Mouse (Mus musculus) heart, embryonic 12.5 days (tissue): ENCODE measurements around the gene Stx19. TPM values are rescaled to one million over a fixed set of nuclear protein-coding genes. Genes with fewer than 3 reads are reported as not detected.

Source experiments
- ATAC-seq: fragments of 200-750 bp; cut with Nextera tagmentation; 2 replicates; pipeline ENCODE4 v1.8.0; 2017; ENCODE audit warnings: moderate TSS enrichment, moderate library complexity; ENCODE audit not compliant: insufficient number of reproducible peaks, low FRiP score
- H3K27ac ChIP-seq: fragments of 300-500 bp; sonication (generic); 2 replicates; pipeline ENCODE4 v1.5.1; 2016; ENCODE audit warnings: mild to moderate bottlenecking, moderate library complexity; ENCODE audit not compliant: poor library complexity, severe bottlenecking
- H3K27me3 ChIP-seq: fragments of 300-500 bp; sonication (generic); replicated peaks from 2 replicates; pipeline ENCODE4 v1.6.1; 2016; ENCODE audit warnings: mild to moderate bottlenecking, moderate library complexity
- H3K36me3 ChIP-seq: fragments of 300-500 bp; sonication (generic); 2 replicates; pipeline ENCODE4 v1.6.1; 2016; ENCODE audit warnings: mild to moderate bottlenecking, moderate library complexity
- H3K4me1 ChIP-seq: fragments of 300-500 bp; sonication (generic); replicated peaks from 2 replicates; pipeline ENCODE4 v1.6.1; 2016; ENCODE audit warnings: mild to moderate bottlenecking
- H3K4me2 ChIP-seq: fragments of 300-500 bp; sonication (generic); 2 replicates; pipeline ENCODE4 v1.6.1; 2016; ENCODE audit warnings: mild to moderate bottlenecking, moderate library complexity
- H3K4me3 ChIP-seq: fragments of 300-500 bp; sonication (generic); 2 replicates; pipeline ENCODE4 v1.5.1; 2016; ENCODE audit warnings: mild to moderate bottlenecking
- H3K9ac ChIP-seq: fragments of 300-500 bp; sonication (generic); 2 replicates; pipeline ENCODE4 v1.6.1; 2016; ENCODE audit warnings: mild to moderate bottlenecking, moderate library complexity
- H3K9me3 ChIP-seq: fragments of 300-500 bp; sonication (generic); replicated peaks from 2 replicates; pipeline ENCODE4 v1.6.1; 2016; ENCODE audit warnings: mild to moderate bottlenecking, moderate library complexity
- WGBS: fragments of 180-500 bp; shearing (Covaris S2); methylation state at CpG from one replicate; pipeline ENCODE4 v1.1.7; 2016; 5-methylcytosine and 5-hydroxymethylcytosine counted together
- polyA plus RNA-seq: library from polyadenylated mRNA; unstranded; fragments of >200 nt; fragmentation: Nextera tagmentation; extraction: Ambion mirVana; gene quantifications from 2 replicates; pipeline ENCODE4 v1.2.1, GENCODE M21; 2016

The Stx19 gene
- polyA plus RNA-seq, 1 experiment from 2014 or later = 0.24 TPM

- H3K4me1 ChIP-seq = no peaks in the 10 kb centered on the region
- no peaks in the 10 kb centered on the region for H3K27me3 ChIP-seq
- H3K9me3 ChIP-seq = no peaks in the 10 kb centered on the region
- no peak for ATAC-seq
- WGBS = 83% methylated on average over 3 of the region's 3 CpGs
- H3K9ac ChIP-seq = no peak overlapping the region
- H3K4me3 ChIP-seq = no peak overlapping the region
- no peak overlapping the region for H3K4me2 ChIP-seq
- H3K36me3 ChIP-seq = no peaks in the 10 kb centered on the region
- no peak overlapping the region for H3K27ac ChIP-seq
Measured at GRCm38 (mm10) chr16:62852464-62853252, 38.2 kb downstream of the Stx19 start.

GRCm38 (mm10) chr16:62853611-62854126, 39.2 kb downstream of the Stx19 start:
- Histone ChIP-seq H3K27me3 (no peaks in the 10 kb centered on the region), H3K36me3 (no peaks in the 10 kb centered on the region), H3K27ac (peak overlapping the region; percentile 35), H3K4me2 (peak overlapping the region; percentile 79), H3K9ac (peak overlapping the region; percentile 79), H3K4me3 (peak overlapping the region; percentile 66), H3K4me1 (no peaks in the 10 kb centered on the region), H3K9me3 (no peaks in the 10 kb centered on the region)
- 18% methylated on average over 3 of the region's 3 CpGs for WGBS
- peak; percentile 58 for ATAC-seq

GRCm38 (mm10) chr16:62854191-62855068, 40.0 kb downstream of the Stx19 start, which contains the start of gene Pros1:
Gene Pros1, plus strand, starts transcription at chr16:62854307.
- Histone ChIP-seq H3K36me3 (no peaks in the 10 kb centered on the region), H3K4me3 (peak within 1 kb of the TSS; percentile 66), H3K9ac (peak within 1 kb of the TSS; percentile 79), H3K4me1 (no peaks in the 10 kb centered on the region), H3K27me3 (no peaks in the 10 kb centered on the region), H3K4me2 (peak within 1 kb of the TSS; percentile 79), H3K9me3 (no peaks in the 10 kb centered on the region), H3K27ac (peak within 1 kb of the TSS; percentile 35)
- ATAC-seq = peak; percentile 96
- 3% methylated on average over 42 of the region's 42 CpGs for WGBS

GRCm38 (mm10) chr16:62855385-62855784, 40.9 kb downstream of the Stx19 start:
- no peak overlapping the region for H3K27ac ChIP-seq
- no peak for ATAC-seq
- H3K4me2 ChIP-seq = peak overlapping the region; percentile 36

GRCm38 (mm10) chr16:62856273-62856672, 41.8 kb downstream of the Stx19 start:
- H3K9me3 ChIP-seq = no peaks in the 10 kb centered on the region
- no peak overlapping the region for H3K27ac ChIP-seq
- H3K4me3 ChIP-seq = no peak overlapping the region
- H3K9ac ChIP-seq = no peak overlapping the region
- WGBS = 83% methylated on average over 2 of the region's 2 CpGs
- no peak overlapping the region for H3K4me2 ChIP-seq
- no peak for ATAC-seq
- H3K27me3 ChIP-seq = no peaks in the 10 kb centered on the region
- H3K4me1 ChIP-seq = no peaks in the 10 kb centered on the region
- H3K36me3 ChIP-seq = no peaks in the 10 kb centered on the region

More at GRCm38 (mm10) chr16:62855385-62855784, 40.9 kb downstream of the Stx19 start:
- H3K27me3 ChIP-seq = no peaks in the 10 kb centered on the region
- H3K4me3 ChIP-seq = no peak overlapping the region
- no peaks in the 10 kb centered on the region for H3K4me1 ChIP-seq
- no peaks in the 10 kb centered on the region for H3K36me3 ChIP-seq
- WGBS = 62% methylated on average over 6 of the region's 6 CpGs
- H3K9ac ChIP-seq = no peak overlapping the region
- no peaks in the 10 kb centered on the region for H3K9me3 ChIP-seq

- Histone ChIP-seq H3K27me3 (no peaks in the 10 kb centered on the region), H3K4me2 (no peak overlapping the region), H3K9ac (no peak overlapping the region), H3K27ac (no peak overlapping the region), H3K4me3 (no peak overlapping the region), H3K9me3 (no peaks in the 10 kb centered on the region), H3K4me1 (no peaks in the 10 kb centered on the region), H3K36me3 (no peaks in the 10 kb centered on the region)
- ATAC-seq = no peak
- WGBS = 88% methylated on average over 2 of the region's 2 CpGs
Measured at GRCm38 (mm10) chr16:62857498-62857897, 43.0 kb downstream of the Stx19 start.

- H3K27me3 ChIP-seq = no peaks in the 10 kb centered on the region
- no peak for ATAC-seq
- no peaks in the 10 kb centered on the region for H3K36me3 ChIP-seq
- no peak overlapping the region for H3K4me3 ChIP-seq
- H3K9me3 ChIP-seq = no peaks in the 10 kb centered on the region
- no peak overlapping the region for H3K9ac ChIP-seq
- no peaks in the 10 kb centered on the region for H3K4me1 ChIP-seq
- no peak overlapping the region for H3K4me2 ChIP-seq
- no peak overlapping the region for H3K27ac ChIP-seq
- 89% methylated on average over 1 of the region's 1 CpGs for WGBS
Measured at GRCm38 (mm10) chr16:62858018-62858417, 43.5 kb downstream of the Stx19 start.

GRCm38 (mm10) chr16:62860140-62860539, 45.7 kb downstream of the Stx19 start:
- Histone ChIP-seq H3K27me3 (no peaks in the 10 kb centered on the region), H3K4me3 (no peak overlapping the region), H3K27ac (no peak overlapping the region), H3K9ac (no peak overlapping the region), H3K4me1 (no peaks in the 10 kb centered on the region), H3K36me3 (no peaks in the 10 kb centered on the region), H3K4me2 (no peak overlapping the region), H3K9me3 (no peaks in the 10 kb centered on the region)
- no peak for ATAC-seq
- WGBS = 84% methylated on average over 1 of the region's 1 CpGs

- no peak overlapping the region for H3K4me3 ChIP-seq
- 58% methylated on average over 6 of the region's 6 CpGs for WGBS
- no peaks in the 10 kb centered on the region for H3K36me3 ChIP-seq
- no peaks in the 10 kb centered on the region for H3K9me3 ChIP-seq
- no peak overlapping the region for H3K4me2 ChIP-seq
- H3K27me3 ChIP-seq = no peaks in the 10 kb centered on the region
- no peak for ATAC-seq
- no peak overlapping the region for H3K27ac ChIP-seq
- no peaks in the 10 kb centered on the region for H3K4me1 ChIP-seq
- H3K9ac ChIP-seq = no peak overlapping the region
Measured at GRCm38 (mm10) chr16:62861455-62861854, 47.0 kb downstream of the Stx19 start.

- peaks cover 4% of the 10 kb centered on the region; the same call in 1 of the 2 replicates for H3K9me3 ChIP-seq
- ATAC-seq = no peak
- WGBS = 76% methylated on average over 5 of the region's 5 CpGs
Measured at GRCm38 (mm10) chr16:62872688-62873117, 58.2 kb downstream of the Stx19 start.

GRCm38 (mm10) chr16:62873180-62873579, 58.7 kb downstream of the Stx19 start:
- no peak for ATAC-seq
- peaks cover 4% of the 10 kb centered on the region; the same call in 1 of the 2 replicates for H3K9me3 ChIP-seq
- H3K27ac ChIP-seq = no peak overlapping the region
- H3K4me2 ChIP-seq = no peak overlapping the region
- no peaks in the 10 kb centered on the region for H3K36me3 ChIP-seq
- no peak overlapping the region for H3K9ac ChIP-seq
- WGBS = 78% methylated on average over 4 of the region's 4 CpGs
- no peak overlapping the region for H3K4me3 ChIP-seq
- H3K4me1 ChIP-seq = no peaks in the 10 kb centered on the region
- H3K27me3 ChIP-seq = no peaks in the 10 kb centered on the region

More at GRCm38 (mm10) chr16:62872688-62873117, 58.2 kb downstream of the Stx19 start:
- Histone ChIP-seq H3K9ac (no peak overlapping the region), H3K4me1 (no peaks in the 10 kb centered on the region), H3K36me3 (no peaks in the 10 kb centered on the region), H3K4me3 (no peak overlapping the region), H3K27ac (no peak overlapping the region), H3K4me2 (no peak overlapping the region), H3K27me3 (no peaks in the 10 kb centered on the region)
